Mouse (Mus musculus) left cerebral cortex, postnatal 4 days (tissue): ENCODE data around the gene Gm2431. TPM values are rescaled to one million over a fixed set of nuclear protein-coding genes. Genes with fewer than 3 reads are reported as not detected.
"Not testable (repeated sequence)": the region's sequence is repeated elsewhere in the genome, so short reads cannot be mapped to it uniquely, and the experiment has no call there.

Experiments used
- DNase-seq: peaks from one replicate; pipeline ENCODE4 v3.0.0-alpha.2; 2022
- intact Hi-C: fragments of 180-260 bp; cut with DNase I; formaldehyde crosslinking; loops from one replicate; pipeline ENCODE4 v1.15.1; 2025
- total RNA-seq, 2 experiments: library from RNA; stranded (reverse); gene quantifications; 2 replicates each; pipeline ENCODE4 v1.2.3; 2021

Gene Gm2431
- total RNA-seq, 2 experiments from 2014 or later: not detected

GRCm38 (mm10) chr7:142224518-142224917 is 33.6 kb downstream of the Gm2431 start:
- peak; percentile 8 for DNase-seq
- intact Hi-C loops: no loop called here

- DNase-seq, intact Hi-C loops: not testable (repeated sequence)
Observed at GRCm38 (mm10) chr7:142212136-142212535, 46.0 kb downstream of the Gm2431 start.

GRCm38 (mm10) chr7:142211559-142211958 is 46.6 kb downstream of the Gm2431 start, which contains the start of gene Gm7579:
TSS of gene Gm7579 (plus strand) at chr7:142211859.
- no peak for DNase-seq
- intact Hi-C loops: no loop called here

Other genes starting within 250 kb of the Gm2431 start
- 10 to 100 TPM; 21.1 to 21.2 TPM for gene Mob2, start 197.3 kb downstream of the Gm2431 start, total RNA-seq
- 100 to 1,000 TPM; 142 to 154 TPM for gene Dusp8, start 162.5 kb downstream of the Gm2431 start, total RNA-seq
- gene Gm45618, start 137.6 kb downstream of the Gm2431 start, total RNA-seq: not detected
- not detected for gene Gm39115, start 122.3 kb downstream of the Gm2431 start, total RNA-seq
- not detected for gene Gm45337, start 113.7 kb downstream of the Gm2431 start, total RNA-seq
- gene Gm29735, start 101.2 kb downstream of the Gm2431 start, total RNA-seq: not detected
- not detected for gene Gm4553, start 92.6 kb downstream of the Gm2431 start, total RNA-seq
- not detected for gene Krtap5-2, start 82.3 kb downstream of the Gm2431 start, total RNA-seq
- gene Gm10153, start 68.0 kb downstream of the Gm2431 start, total RNA-seq: not detected
- not detected for gene Krtap5-3, start 57.0 kb downstream of the Gm2431 start, total RNA-seq
- not detected for gene Gm7579, start 46.5 kb downstream of the Gm2431 start, total RNA-seq
- gene Krtap5-5, start 28.4 kb downstream of the Gm2431 start, total RNA-seq: not detected
- not detected for gene Gm40460, start 17.3 kb downstream of the Gm2431 start, total RNA-seq
- not detected for gene Gm4559, start 16.0 kb upstream of the Gm2431 start, total RNA-seq
- gene Krtap5-1, start 38.8 kb upstream of the Gm2431 start, total RNA-seq: not detected
- gene Krtap5-4, start 45.2 kb upstream of the Gm2431 start, total RNA-seq: not detected
- 1 to 10 TPM; 6.3 to 9.4 TPM for gene Ifitm10, start 115.4 kb upstream of the Gm2431 start, total RNA-seq
- 1 to 10 TPM in 1 of 2 experiments, not detected in 1; 5.0 TPM for gene Gm49369, start 124.3 kb upstream of the Gm2431 start, total RNA-seq
- 100 to 1,000 TPM; 133 to 157 TPM for gene Ctsd, start 129.7 kb upstream of the Gm2431 start, total RNA-seq
- not detected for gene Syt8, start 176.5 kb upstream of the Gm2431 start, total RNA-seq
- gene Tnni2, start 183.5 kb upstream of the Gm2431 start, total RNA-seq: not detected
- 1 to 10 TPM; 5.5 to 5.7 TPM for gene Lsp1, start 202.5 kb upstream of the Gm2431 start, total RNA-seq
- gene Tnnt3, start 240.5 kb upstream of the Gm2431 start, total RNA-seq: 1 to 10 TPM in 1 of 2 experiments, not detected in 1; 1.3 TPM